Mouse (Mus musculus) fibroblast of lung, adult 2 months (primary cell): Measurements from ENCODE around the gene Pdik1l.

Source experiments
- DNase-seq: peaks from one replicate; pipeline ENCODE4 v3.0.0-alpha.2; 2011; ENCODE audit warnings: low read depth

The Pdik1l gene

GRCm38 (mm10) chr4:134257198-134258009 is 30.3 kb downstream of the Pdik1l start:
- DNase-seq = no peak

DNA sequence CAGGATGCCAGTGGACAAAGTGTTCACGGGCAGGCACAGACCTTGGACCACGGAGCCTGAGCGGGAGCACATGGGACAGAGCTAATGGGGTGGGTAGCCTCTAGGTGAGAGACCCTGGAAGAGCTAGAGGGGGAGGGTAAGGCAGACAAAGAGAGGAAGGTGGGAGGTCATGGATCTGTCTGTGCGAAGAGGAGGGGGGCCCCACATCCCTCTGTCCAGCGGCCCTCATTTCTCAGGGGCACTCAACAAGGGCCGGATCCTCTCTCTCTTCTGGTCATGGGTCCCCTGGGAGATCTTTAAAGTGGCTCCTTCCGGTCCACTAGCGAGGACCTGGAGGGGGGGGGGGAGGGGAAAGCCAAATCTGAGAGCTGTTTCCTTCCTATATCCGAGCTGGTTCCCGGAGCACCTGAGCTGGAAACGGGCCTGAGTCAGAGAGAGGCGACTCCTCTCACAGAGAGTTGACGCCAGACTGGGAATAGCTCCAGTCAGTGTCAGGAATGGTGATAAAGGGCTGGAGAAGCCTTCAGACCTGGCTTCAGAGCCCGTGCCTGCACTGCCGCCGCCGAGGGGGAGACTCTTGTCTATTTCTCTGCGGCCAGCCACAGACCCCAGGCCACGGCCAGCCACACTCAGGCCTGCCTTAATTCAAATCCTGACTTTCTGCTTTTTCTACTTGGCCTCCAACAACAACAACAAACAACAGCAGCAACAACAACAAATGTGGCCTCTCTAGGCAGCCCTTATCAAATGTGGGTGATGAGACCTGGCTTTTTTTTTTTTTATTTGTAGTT is 31.1 kb downstream of the Pdik1l start:
- DNase-seq = no peak

- no peak for DNase-seq
These were observed 31.8 kb downstream of the Pdik1l start for GRCm38 (mm10) chr4:134255854-134256253.

GRCm38 (mm10) chr4:134254835-134255234 is 32.9 kb downstream of the Pdik1l start:
- no peak for DNase-seq

GRCm38 (mm10) chr4:134253722-134254324 is 33.9 kb downstream of the Pdik1l start, which contains the start of gene Grrp1:
TSS of gene Grrp1 (minus strand) at chr4:134254106.
- no peak for DNase-seq

DNA sequence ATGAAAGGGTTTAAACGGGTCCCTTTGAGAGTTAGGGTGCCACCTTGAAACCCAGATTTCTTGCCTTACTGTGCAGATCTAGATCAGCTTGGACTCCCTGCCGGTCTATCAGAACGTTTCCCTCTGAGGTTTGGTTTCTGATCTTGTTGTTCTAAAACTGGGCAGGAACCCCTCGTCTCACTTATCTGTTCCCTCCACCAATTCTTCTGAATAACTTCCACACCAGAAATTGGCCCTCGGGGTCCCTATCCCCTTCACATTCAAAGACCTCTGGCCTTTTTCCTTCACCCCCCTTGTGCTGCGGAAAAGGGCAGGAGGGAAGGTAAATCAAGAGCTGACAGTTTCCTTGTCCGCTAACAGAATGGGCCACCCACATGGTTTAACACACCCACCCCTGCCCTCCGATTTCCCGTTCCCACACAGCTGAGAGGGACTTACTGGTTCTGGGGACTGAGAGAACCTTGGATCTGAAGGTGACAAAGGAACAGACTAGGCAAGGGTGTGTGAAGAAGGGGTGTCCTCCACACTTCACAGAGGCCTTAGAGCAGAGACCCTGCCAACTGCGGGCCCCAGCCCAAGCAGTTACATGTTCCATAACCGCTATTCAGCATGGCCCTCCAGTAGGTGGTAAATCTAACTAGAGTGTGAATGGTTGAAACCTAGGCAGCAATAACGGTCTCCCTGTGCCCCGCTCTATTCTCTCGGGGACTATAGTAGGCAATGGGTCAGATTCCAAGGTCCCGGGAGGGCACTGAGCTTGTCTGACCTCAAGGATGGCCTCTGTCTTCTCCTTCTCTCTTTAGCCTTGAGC is 34.6 kb downstream of the Pdik1l start:
- no peak for DNase-seq

- DNase-seq = no peak
These were observed 35.4 kb downstream of the Pdik1l start for GRCm38 (mm10) chr4:134252131-134252910.

DNA sequence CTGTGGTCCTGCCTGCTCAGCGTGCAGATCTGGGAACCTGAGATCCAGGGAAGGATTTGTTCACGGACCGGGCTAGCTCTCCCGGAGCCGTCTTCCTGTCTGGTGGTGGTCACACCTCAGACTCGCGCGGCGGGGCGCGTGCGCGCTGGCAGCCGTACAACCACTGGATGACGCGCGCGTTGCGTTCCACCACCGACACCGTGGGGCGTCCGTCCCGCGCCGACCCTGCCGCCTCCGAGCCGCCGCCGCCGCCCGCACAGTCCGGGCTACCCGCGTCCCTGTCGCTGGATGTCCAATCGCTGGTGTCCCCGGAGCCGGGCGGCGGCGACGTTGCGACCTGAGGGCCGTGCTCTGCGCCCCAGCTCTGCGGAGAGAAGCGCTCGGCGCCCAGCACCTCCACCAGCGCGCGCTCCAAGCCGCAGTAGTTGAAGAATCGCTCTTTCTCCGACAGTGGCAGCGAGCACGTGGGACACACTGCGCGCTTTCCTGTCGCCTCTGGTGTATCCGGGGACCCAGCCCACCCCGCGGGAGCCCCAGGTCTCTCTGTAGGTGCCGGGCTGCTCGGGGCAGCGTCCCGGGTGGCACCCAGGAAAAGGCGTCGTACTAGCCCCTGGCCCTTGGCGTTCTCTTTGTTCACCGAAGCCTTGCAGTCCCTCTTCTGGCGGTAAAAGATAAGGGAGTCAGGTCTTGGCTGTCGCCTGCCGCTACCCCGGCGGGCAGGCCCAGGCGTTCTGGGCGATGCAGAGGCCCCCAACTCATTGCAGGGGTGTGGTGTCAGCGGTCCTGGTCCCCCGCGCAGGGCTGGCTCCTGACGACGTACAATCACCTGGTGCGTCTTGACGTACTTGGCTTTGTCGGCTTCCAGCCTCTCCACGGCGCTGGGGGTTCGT is 36.2 kb downstream of the Pdik1l start:
- DNase-seq = no peak

DNA sequence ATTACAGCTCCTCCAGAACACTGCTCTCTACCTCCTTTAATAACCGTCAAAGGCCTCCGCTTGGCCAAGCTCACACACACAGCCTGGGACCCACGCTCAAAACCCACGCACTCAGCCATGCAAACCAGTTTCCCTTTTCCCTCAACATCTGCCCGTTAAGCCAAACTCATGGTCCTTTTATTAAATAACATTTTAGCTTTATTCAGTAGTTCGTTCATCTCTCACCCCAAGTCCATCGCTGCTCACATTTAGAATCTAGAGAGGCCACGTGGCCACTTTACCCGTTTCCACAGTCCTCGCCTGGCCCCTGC is 36.8 kb downstream of the Pdik1l start:
- DNase-seq = no peak

DNA sequence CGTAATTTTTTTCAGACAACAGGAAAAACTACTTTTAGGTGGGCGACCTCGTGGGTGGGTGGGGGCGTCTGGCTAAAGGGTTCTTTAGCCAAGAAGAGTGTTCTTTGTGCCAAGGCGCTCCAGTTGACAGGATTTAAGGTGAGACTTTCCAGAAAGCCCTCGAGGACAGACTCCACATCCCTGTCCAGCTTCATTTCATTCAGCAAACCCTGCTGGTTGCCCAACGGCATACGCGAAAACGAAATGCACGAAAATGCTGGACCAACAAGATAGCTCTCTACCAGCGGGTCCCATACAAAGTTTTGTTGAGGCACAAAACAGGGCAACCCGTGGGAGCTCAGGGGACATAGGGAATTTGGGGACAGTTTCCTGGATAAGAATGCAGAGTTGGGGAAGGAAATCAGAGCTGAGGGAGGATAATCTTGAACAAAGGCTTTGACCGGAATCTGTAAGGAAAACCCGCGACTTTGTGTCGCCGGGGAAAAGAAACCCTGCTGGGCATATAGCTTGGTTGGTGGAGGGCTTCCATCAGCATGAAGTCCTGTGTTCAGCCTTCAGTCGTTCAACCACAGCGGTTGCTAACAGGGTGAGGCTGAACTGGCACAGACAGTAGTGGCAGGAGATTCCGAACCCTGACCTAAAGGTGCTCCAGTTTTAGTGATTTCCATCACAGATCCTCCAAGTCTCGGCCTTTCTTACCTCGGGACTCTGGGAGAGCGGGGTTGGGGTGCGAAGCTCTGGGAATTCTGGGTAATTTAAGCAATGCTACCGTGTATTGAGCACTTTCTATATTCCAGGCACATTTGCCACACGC is 37.4 kb downstream of the Pdik1l start:
- DNase-seq = no peak

DNA sequence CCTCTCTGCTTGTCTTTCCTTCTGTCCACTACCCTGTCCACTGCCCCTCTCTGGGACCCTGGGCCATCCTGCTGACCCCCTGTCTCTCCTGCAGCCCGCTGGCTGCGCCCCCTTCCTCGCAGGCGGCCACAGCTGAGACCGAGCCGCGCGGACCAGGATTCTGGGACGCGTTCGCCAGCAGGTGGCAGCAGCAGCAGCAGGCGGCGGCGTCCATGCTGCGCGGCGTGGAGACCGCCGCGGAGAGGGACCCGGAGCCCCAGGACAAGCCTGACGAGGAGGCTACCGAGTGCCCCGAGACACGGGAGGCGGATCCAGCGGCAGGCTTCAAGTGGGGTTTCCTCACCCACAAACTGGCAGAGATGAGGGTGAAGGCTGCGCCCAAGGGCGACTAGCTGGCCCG is 38.0 kb downstream of the Pdik1l start:
- DNase-seq = no peak

DNA sequence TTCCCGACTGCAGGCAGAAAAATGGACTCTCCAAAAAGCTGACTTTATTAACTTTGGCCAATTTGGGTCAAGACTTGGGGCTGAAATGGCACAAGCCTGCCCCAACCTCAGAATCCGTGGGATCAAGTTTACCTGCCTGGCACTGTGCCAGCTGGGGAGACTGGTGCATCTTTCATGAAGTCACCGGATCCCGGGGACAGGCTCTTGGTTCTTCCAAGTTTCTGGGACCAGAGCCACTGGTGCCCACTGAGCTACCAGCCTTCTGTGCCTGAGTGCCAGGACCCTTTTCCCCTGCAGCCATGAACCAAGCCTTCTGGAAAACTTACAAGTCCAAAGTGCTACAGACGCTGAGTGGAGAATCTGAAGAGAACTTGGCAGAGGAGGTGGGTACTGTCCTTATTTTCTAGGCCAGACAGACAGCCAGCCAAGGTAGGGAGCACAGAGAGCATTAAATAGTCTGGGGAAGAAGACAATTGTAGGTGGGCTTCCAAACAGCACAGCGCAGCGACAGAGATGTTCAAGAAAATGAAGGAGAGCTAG is 40.9 kb downstream of the Pdik1l start, which contains the start of gene Gm30191:
Gene Gm30191, plus strand, starts transcription at position 217 of the 540 bp plus-strand sequence.
- DNase-seq = no peak

DNA sequence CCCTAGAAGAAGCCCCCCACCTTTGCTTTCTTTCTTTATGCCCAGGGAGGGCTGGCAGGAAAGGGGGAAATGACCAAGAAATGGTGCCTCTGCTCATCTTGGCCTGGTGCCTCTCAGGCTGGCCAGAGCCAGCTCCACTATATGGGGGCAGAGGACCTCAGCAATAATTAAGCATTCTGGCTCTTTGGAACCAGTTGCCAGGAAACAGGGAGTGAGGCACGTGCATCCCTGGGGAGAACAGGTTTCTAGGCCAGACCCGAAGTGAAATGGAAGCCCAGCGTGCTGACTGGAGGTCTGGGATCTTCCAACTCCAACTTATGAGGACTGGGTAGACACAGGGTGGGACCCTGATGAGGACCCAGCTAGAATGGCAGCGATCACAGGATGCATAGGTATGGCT is 41.4 kb downstream of the Pdik1l start:
- DNase-seq = no peak

GRCm38 (mm10) chr4:134245148-134245843 is 42.4 kb downstream of the Pdik1l start, which contains the start of gene Zfp593:
TSS of gene Zfp593 (minus strand) at chr4:134245592.
- DNase-seq = peak; percentile 53

- DNase-seq = no peak
These were observed 44.0 kb downstream of the Pdik1l start, which contains the start of gene E130218I03Rik for GRCm38 (mm10) chr4:134243516-134244250. TSS of gene E130218I03Rik (plus strand) at chr4:134243662.

DNA sequence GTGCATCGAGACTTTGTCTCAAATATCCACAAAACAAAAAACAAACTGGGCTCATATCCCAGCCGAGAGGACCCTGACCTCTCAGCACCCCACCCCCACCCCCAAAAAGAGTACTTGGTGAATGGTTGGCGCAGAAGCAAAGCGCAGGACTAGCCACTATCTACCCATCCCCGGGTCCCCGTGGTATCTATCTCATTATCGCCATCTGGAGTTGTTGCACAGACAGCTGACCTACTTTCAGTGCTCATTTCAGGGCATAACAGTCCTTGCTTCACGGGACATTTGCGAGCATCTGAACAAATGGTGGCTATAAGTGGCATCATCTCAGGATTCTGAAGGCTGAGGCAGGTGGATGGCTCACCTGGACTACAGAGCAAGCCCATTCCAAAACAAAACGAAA is 49.0 kb downstream of the Pdik1l start:
- DNase-seq = no peak

GRCm38 (mm10) chr4:134238279-134238651 is 49.4 kb downstream of the Pdik1l start, which contains the start of gene Cnksr1:
TSS of gene Cnksr1 (minus strand) at chr4:134238399.
- peak; percentile 57 for DNase-seq
